Mouse (Mus musculus) cerebral cortex, adult 2 months (tissue): ENCODE results near the gene Cep95.

Source experiments
- WGBS: fragments of 180-500 bp; shearing (Covaris S2); methylation state at CpG from one replicate; pipeline ENCODE4 v1.1.7; 2018; 5-methylcytosine and 5-hydroxymethylcytosine counted together

Gene Cep95

GRCm38 (mm10) chr11:106776960-106777359 is 12.1 kb upstream of the Cep95 start:
- 94% methylated on average over 4 of the region's 4 CpGs for WGBS

GRCm38 (mm10) chr11:106777395-106777794 is 11.7 kb upstream of the Cep95 start:
- 94% methylated on average over 3 of the region's 3 CpGs for WGBS

GRCm38 (mm10) chr11:106778132-106778531 is 10.9 kb upstream of the Cep95 start:
- 83% methylated on average over 7 of the region's 7 CpGs for WGBS

- whole genome bisulfite sequencing = 2% methylated on average over 39 of the region's 39 CpGs
Observed at GRCm38 (mm10) chr11:106778589-106779387, 10.3 kb upstream of the Cep95 start.

GRCm38 (mm10) chr11:106779388-106780088 is 9.5 kb upstream of the Cep95 start, which contains the start of gene Polg2:
Gene Polg2 (minus strand): TSS chr11:106779537.
- 1% methylated on average over 30 of the region's 30 CpGs for WGBS

GRCm38 (mm10) chr11:106780089-106780425 is 9.0 kb upstream of the Cep95 start:
- 55% methylated on average over 4 of the region's 4 CpGs for WGBS

- 57% methylated on average over 6 of the region's 6 CpGs for WGBS
Observed at GRCm38 (mm10) chr11:106780590-106781220, 8.3 kb upstream of the Cep95 start.

- WGBS = 79% methylated on average over 7 of the region's 7 CpGs
Observed at GRCm38 (mm10) chr11:106782271-106782670, 6.8 kb upstream of the Cep95 start.

GRCm38 (mm10) chr11:106782841-106783764 is 5.9 kb upstream of the Cep95 start:
- WGBS = 47% methylated on average over 9 of the region's 9 CpGs

GRCm38 (mm10) chr11:106784476-106784875 is 4.6 kb upstream of the Cep95 start:
- WGBS = 43% methylated on average over 2 of the region's 2 CpGs

- 20% methylated on average over 1 of the region's 1 CpGs for WGBS
Observed at GRCm38 (mm10) chr11:106785043-106785442, 4.0 kb upstream of the Cep95 start.

- under 1% methylated on average over 65 of the region's 65 CpGs for WGBS
Observed at GRCm38 (mm10) chr11:106787131-106788025, 1.7 kb upstream of the Cep95 start.

GRCm38 (mm10) chr11:106788026-106788774 is 852 bp upstream of the Cep95 start:
- under 1% methylated on average over 79 of the region's 79 CpGs for WGBS

GRCm38 (mm10) chr11:106789649-106790048 is 597 bp downstream of the Cep95 start:
- WGBS = under 1% methylated on average over 6 of the region's 6 CpGs

GRCm38 (mm10) chr11:106793846-106794245 is 4.8 kb downstream of the Cep95 start:
- WGBS = 71% methylated on average over 4 of the region's 4 CpGs

GRCm38 (mm10) chr11:106795679-106796078 is 6.6 kb downstream of the Cep95 start:
- 38% methylated on average over 9 of the region's 9 CpGs for WGBS

GRCm38 (mm10) chr11:106802069-106802627 is 13.1 kb downstream of the Cep95 start:
- 56% methylated on average over 10 of the region's 10 CpGs for WGBS

GRCm38 (mm10) chr11:106807442-106807841 is 18.4 kb downstream of the Cep95 start:
- WGBS = 92% methylated on average over 1 of the region's 1 CpGs

GRCm38 (mm10) chr11:106812410-106813136 is 23.5 kb downstream of the Cep95 start:
- 93% methylated on average over 7 of the region's 7 CpGs for WGBS
